Mouse (Mus musculus) spleen, postnatal 36 days (tissue): ENCODE measurements around the gene Hist2h2aa1.
"Not testable (repeated sequence)": the region's sequence is repeated elsewhere in the genome, so short reads cannot be mapped to it uniquely, and the experiment has no call there.

Experiments
- DNase-seq, 2 experiments: peaks; one replicate each; pipeline ENCODE4 v3.0.0; 2022; ENCODE audit warnings: low spot score in 2 of 2, mixed read lengths in 1 of 2

Gene Hist2h2aa1

DNA sequence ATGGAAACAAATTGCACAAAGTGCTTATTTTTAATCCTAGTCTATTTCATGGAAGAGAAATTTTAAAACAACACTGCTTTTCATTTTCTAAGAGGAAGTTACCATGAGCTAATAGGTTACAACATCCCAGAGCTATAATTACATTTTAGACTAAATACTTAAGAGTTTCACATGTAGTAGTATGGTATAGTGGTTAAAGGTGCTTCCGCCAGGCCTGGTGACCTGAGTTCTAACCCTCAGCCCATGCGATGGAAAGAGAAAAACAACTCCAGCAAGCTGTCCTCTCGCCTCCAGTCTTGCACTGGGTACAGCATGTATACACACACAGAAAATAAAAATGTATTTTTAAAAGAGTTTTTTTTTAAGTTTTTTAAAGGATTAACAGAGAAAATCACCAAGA, 6.5 kb downstream of the Hist2h2aa1 start:
- no peak for DNase-seq

DNA sequence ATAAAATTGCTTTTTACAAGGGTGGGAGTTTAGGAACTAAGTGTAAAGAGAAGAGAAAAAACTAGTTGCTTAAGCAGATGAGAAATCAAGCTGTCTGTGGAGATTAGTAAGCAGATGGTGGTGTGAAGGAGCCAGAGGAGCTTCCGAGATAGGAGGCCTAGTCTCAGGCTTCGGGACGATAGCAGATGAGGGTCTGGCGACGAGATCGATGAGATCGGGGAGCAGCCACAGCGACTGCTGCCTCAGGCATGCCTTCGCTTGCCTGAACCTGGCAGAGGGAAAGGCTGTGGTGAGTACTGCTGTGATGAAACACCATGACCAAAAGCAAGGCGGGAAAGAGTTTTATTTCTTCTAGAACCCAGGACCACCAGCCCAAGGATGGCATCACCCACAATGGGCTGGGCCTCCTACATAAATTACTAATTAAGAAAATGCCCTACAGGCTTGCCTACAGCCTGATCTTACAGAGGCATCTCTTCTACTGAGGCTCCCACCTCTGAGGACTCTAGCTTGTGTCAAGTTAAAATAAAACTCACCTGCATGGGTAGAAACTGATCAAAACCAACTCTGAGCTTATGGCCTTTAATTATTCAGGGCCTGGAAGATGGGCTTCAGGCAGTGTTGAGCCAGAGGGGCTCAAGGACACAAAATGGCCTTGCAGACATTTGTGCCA, 9.5 kb downstream of the Hist2h2aa1 start:
- no peak for DNase-seq

DNA sequence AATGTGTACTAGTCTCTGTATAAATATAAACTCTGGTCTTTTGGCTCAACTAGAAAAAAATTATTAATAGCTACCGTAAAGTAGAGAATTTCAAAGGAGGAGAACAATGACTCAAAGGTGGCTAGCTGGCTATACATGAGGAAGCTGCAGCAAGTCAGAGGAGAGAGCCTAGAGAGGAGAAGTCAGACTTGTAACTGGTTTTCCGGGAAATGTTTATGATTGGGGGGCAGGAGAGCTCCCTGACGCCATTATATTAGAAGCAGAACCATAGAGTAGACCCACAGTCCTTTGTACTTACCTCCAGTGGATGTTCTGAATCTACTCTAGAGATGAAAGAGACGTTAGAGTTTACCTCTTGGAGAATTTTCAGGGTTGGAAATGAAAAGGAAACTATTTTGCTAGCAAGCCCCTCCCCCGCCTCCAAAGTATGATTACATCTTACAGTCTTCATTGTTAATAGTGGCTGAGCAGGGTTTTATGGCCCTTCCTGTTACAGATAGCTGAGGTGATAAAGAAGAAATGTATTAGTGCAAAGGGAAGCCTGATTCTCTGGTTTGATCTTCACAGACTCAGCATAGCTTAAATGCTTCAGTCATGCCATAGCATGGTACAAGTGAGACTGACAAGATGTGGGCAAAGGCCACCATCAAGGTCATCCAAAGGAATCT, 10.8 kb downstream of the Hist2h2aa1 start:
- no peak for DNase-seq

DNA sequence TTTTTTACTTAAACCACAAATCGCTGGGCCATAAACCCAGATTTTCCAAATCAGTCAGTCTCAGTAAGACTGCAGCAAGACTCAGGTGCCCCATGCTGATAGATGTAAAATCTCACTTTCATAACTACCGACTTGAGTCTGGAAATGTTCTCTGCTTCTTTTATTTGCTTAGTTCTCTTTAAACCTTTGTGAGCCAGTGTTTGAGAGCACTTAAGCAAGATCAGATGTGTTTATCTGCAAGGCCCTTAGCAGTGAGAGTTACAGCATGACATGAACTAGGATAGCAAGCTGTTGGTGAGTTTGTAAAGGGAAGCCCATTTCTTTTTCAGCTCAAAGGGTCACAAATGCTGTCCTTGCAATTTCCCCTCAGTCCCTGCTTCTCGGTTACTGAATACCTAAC, 11.9 kb downstream of the Hist2h2aa1 start:
- no peak for DNase-seq

DNA sequence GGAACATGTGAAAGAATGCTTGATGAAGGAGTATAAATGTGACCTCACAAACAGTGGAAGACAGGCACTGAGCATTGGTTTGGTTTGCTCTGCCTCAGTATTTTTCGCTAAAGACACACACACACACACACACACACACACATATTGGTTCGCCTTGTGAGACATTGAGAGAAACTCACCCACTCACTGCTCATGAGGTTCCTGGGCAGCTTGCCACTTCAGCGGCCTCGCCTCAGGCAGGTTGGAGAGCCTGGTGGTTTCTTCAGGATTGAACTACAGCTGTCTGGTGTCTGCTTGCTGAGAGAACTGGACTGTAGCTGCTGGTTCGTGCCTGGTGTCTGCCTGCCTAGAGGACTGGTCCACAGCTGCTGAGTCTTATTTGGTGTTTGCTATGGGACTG, 14.9 kb downstream of the Hist2h2aa1 start:
- no peak for DNase-seq

DNA sequence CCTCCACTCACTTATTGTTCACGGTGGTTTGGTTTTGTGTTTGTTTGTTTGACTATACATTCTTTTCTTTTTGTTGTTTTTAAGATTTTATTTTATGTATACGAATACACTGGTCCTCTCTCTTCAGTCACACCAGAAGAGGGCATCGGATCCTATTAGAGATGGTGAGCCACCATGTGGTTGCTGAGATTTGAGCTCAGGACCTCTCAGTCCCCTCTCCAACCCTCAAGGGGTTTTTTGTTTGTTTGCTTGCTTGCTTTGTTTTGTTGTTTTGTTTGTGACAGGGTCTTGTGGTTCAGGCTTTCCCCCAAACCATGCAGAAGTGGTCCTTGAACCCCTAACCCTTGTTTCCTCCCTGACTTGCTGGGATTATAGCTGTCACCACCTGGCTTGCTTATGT, 16.3 kb downstream of the Hist2h2aa1 start:
- DNase-seq, result no peak

DNA sequence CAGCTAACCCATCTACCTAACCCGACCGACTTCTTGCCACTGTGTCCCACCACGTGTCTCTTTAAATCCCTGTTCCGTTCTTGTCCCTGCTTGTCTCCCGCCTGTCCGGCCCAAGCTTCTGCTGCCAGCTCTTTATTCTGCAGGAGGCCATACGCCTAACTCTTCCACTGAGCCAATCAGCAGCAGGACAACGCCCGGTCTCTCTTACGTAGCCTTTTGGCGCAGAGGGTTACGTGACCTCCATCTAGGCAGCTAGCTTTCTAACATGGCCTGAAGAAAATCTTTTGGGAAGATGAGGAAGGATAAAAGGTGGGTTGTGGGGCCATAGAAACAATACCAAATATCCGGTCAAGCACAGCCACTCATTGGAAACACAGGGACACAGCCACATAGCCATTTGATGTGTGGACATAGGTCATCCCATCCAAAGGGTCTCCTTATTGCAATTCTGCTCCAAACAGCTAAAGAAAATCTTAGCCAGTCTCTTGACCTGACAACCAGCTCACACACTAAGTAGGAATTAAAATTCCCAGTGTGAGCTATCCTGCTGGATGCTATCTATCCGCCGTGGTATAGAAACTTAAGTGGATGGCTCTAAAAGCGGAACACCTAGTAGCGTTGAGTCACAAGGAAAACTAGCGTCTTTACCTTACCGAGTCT, 17.0 kb downstream of the Hist2h2aa1 start:
- DNase-seq, result peak; percentile 81 to 86

DNA sequence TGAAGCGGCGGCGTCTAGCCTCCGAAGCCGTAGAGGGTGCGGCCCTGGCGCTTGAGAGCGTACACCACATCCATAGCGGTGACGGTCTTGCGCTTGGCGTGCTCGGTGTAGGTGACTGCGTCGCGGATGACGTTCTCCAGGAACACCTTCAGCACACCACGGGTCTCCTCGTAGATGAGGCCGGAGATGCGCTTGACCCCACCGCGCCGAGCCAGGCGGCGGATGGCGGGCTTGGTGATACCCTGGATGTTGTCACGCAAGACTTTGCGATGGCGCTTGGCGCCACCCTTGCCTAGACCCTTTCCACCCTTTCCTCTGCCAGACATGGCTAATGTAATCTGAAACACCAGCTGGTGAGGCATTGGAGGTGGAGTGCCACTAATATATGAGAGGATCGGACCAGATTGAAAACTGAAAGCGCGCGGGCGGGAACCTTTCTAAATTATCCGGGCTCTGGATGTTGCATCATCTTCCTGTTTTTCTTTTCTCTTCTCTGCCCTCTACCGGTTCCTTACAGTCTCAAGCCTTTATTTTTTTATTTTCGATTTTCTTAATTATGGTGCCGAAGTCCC, 17.8 kb downstream of the Hist2h2aa1 start, which contains the start of gene Hist2h4:
Gene Hist2h4 (minus strand): TSS at position 333 of the 572 bp plus-strand sequence.
- DNase-seq, result peak; percentile 94 to 97

DNA sequence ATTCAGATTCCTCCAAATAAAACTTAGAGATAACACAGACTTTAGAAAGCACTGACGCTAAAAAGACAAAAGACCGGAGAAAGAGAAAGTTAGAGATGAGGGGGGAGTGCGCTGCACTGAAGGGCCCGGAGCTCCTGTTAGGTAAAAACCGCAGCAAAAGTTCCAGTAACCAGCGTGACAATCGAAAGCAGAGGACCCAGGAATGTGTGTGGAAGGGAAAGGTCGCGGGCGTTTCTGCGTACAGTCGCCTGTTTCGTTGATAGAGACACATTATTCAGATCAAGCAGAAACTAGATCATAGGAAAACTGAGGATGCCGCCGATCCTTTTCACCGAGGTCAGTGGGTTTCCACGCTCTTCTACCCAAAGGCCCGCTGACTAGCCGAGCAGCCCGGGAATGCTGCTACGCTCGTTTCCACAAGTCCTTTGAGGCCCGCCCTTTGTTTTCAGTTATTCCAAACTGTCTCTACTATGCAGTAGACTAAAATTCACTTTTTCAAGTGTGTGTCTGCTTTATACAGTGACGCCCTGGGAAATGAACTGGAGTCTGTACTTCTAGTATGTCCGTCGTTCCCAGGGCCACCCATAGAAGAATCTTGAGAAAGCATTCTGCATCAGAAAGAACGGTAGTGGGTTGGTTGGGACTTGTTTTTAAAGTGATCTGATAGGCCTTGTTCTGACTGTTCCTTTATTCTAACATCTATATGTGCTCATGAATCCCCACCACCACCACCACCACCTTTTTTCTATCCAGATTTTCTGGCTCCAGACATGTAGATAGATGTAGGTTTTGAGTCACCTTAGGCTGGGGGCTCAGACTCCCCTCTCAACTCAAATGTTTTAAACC, 18.5 kb downstream of the Hist2h2aa1 start:
- peak in 1 of 2 experiments; percentile 36 for DNase-seq

DNA sequence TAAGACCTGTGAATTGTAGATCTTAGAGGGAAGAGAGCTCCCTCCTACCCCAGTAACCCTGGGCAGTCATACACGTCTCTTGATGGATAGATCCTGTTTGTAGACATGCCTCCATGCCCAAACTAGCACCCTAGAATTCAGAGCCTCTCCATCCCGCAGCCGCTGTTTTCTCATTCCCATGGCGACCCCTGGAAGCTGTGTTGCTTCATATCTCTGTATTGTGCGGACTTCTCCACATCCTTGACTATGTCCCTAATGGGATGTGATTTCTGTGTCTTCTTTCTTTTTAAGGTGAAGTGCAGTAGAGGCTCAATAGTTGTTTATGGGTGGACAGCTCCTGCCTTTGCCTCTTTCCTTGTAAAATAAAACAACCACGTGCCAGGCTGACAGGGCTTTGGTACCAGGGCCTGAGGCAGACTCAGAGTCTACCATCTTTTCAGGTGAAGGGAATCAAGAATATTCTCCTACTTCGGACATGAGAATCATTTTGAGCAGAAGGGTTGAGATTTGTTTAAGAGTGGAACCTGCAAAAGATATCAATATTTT, 19.2 kb downstream of the Hist2h2aa1 start:
- DNase-seq, result no peak

DNA sequence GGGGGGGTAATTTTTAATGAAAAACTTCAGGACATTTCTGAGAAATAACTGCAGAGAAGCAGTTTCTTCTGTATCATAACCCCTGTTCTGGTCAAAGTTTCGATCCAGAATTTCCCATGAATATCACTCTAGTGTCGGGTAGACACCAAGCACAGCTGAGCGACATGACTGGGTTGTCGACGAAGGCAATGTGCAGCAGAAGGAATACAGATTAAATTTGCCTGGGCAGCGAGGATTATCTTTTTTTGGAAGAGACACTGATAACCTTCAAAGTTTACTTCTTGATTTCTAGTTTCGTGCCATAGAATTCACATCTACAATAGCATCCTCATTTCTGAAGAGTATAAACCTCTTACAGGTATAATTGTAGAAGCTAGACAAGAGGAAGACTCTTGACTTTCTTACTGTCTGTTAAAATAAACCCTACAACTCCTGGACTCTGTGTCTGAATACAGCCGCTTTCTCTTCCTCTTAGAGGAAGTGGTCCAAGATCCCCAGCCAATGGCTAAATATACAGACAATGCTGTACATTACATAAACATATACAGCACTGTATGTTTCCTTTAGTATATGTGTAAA, 20.9 kb downstream of the Hist2h2aa1 start:
- no peak for DNase-seq

DNA sequence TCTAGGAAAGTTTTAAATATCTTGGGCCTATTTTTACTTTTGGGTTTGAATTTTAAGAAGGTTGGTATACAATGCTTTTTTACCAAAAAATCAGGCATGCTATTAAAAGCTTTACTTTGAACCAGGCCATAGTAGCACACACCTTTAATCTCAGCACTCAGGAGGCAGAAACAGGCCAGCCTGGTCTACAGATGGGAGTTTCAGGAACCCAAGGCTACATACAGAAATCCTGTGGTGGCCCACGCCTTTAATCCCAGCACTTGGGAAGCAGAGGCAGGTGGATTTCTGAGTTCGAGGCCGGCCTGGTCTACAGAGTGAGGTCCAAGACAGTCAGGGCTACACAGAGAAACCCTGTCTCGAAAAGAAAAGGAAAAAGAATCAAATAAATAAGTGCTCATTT, 22.2 kb downstream of the Hist2h2aa1 start:
- DNase-seq, result no peak

DNA sequence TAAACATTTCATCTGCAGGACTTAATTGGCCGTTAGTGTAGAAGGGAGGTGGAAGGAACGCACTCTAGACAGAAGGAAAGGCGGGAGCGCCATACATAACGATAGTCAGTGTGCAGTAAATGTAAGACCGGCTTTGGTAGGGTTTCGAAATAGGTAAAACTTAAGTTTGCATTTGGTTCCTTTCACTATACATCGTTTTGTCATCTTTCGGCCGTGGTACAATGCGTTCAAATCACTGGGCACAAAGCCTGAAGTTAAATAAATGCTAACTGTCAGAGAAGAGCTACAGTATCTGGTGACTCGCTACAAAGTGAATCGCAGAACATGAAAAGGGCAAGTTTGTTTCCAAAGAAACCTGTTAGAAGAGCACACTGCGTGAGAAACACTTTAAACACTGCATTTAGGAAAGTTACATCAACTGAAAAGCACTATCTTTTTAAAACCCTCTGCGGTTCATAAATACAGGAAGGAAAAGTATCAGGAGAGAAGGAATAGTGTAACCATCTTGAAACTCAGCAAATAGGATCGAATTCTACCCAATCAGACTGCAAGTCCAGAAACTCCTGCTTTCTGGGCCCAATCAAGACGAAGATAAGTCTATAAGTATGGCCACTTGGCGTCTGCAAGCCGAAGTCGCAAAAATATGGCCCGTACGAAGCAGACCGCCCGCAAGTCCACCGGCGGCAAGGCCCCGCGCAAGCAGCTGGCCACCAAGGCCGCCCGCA, 22.9 kb downstream of the Hist2h2aa1 start, which contains the start of gene Hist2h3b:
Gene Hist2h3b (plus strand): TSS at position 604 of the 725 bp plus-strand sequence.
- DNase-seq, result peak; percentile 84 to 86

DNA sequence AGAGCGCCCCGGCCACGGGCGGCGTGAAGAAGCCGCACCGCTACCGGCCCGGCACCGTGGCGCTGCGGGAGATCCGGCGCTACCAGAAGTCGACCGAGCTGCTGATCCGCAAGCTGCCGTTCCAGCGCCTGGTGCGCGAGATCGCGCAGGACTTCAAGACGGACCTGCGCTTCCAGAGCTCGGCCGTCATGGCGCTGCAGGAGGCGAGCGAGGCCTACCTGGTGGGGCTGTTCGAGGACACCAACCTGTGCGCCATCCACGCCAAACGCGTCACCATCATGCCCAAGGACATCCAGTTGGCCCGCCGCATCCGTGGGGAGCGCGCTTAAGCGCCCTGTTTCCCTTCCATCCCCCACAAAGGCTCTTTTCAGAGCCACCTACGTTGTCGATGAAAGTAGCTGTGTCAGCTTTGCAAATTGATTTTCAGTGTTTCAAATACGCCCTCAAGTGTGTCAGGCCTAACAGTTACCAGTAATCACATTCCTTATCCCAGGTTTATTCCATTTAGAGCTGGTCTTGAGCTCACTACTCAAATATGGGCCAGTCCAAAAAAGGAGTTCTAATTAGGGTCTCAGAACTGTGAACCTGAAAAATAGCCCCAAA, 23.6 kb downstream of the Hist2h2aa1 start:
- not testable (repeated sequence) for DNase-seq

DNA sequence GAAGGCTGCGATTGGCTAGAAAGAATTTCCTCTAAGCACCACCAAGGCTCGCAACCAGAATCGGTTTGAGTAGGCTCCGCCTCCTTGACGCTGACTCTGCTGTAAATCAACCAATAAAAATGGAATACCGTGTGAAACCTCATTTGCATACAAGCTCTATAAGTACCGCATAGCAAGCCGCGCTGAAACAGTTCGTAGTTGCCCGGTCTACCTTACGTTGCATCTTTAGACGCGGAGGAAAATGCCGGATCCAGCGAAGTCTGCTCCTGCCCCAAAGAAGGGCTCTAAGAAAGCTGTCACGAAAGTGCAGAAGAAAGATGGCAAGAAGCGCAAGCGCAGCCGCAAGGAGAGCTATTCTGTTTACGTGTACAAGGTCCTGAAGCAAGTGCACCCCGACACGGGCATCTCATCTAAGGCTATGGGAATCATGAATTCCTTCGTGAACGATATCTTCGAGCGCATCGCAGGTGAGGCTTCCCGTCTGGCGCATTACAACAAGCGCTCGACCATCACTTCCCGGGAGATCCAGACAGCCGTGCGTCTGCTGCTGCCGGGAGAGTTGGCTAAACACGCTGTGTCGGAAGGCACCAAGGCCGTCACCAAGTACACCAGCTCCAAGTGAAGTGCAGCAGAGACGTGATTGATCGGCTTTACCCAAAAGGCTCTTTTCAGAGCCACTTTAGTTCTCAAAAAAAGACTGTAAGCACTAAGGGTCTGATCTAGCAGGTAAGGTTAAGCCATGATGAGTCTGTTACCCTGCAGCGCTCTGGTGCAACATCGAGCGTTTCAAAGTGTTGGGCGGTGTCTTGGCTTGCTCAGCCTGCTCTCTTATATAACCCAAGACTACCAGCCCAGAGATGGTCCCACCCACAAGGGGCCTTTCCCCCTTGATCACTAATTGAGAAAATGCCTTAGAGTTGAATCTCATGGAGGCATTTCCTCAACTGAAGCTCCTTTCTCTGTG, 24.5 kb downstream of the Hist2h2aa1 start, which contains the start of gene Hist2h2bb:
Gene Hist2h2bb (plus strand): TSS at position 242 of the 964 bp plus-strand sequence.
- peak; percentile 94 to 97 for DNase-seq

DNA sequence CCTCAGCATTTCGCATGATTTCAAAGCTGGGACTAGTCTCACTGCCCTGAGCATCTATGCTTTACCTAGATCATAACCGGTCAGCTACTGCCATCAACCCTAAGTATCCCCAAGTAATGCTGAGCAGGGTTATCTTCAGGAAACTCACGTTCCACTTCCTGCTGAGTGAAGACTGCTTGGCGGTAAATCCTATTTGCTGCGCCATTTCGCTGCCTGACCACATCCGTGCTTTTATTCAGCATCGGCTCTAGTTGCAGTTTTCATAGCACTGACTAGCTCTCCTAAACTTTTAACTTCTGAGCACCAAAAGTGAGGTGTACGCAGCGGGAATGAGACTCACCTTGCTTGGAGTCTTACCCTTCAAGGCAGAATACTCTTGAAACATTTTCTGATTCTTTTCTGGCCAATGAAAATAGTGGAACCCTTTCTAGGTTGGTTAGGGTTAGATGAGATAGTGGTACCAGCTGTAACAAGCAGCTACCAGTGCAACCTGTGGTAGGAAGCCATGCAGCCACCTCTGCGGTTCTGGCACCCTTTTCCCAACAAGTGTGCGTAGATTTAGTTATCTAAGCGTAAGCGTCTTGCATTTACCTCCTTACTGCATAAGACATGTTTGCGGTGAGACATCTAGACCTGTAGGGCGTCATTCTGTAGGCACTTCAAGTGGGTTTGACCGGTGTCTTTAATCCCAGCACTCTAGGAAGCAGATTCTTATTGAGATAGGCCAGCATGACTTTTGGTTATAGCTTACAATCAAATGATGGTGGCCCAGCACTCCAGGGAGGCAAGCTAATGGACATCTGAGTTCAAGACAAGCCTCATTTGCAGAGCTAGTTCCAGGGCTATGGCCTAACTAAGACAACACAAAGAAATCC, 28.5 kb downstream of the Hist2h2aa1 start:
- peak; percentile 46 to 47 for DNase-seq

DNA sequence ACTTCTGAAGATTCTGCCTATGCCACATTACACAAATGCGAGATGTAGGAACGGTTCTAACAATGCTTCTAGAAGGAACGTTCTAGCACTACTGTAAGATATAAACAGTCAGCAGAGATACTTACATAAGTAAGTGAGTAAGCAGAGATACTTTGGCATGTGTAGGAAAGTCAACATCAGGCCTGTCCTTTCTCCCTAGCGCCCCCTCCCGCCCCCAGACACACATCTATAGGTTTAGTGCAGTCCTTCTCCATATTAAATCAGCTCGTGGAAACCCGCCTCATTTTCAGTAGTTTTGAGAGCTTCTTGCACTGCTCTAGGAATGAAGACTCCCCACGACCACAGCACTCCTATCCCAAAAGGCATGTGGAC, 32.1 kb downstream of the Hist2h2aa1 start:
- DNase-seq, result peak; percentile 68 to 76
